Mouse (Mus musculus) CH12.LX (cell line): ENCODE results near the gene Rsph6a.

Experiments used
- BHLHE40 ChIP-seq: IDR thresholded peaks from 2 replicates; pipeline ENCODE4 v1.6.1; 2011; ENCODE audit warnings: mild to moderate bottlenecking, low read depth, low read length, improper control_type of control experiment
- CTCF ChIP-seq, 2 experiments: IDR thresholded peaks in 1 of 2; conservative IDR thresholded peaks in 1 of 2; 2 replicates each; pipeline ENCODE4 v1.5.1; 2011 to 2012; ENCODE audit warnings: low read depth in 2 of 2, low read length in 2 of 2, improper control_type of control experiment in 1 of 2, inconsistent platforms in 1 of 2, mild to moderate bottlenecking in 1 of 2, moderate library complexity in 1 of 2
- EP300 ChIP-seq: IDR thresholded peaks from 2 replicates; pipeline ENCODE4 v1.6.1; 2011; ENCODE audit warnings: low read length, improper control_type of control experiment
- GABPA ChIP-seq: IDR thresholded peaks from 2 replicates; pipeline ENCODE4 v1.6.1; 2012; ENCODE audit warnings: low read depth, low read length, improper control_type of control experiment, inconsistent platforms; ENCODE audit not compliant: insufficient replicate concordance
- POLR2A ChIP-seq: IDR thresholded peaks from 2 replicates; pipeline ENCODE4 v1.6.1; 2011; ENCODE audit warnings: low read depth, mild to moderate bottlenecking, improper control_type of control experiment, low read length
- USF1 ChIP-seq: IDR thresholded peaks from 2 replicates; pipeline ENCODE4 v1.6.1; 2014; ENCODE audit warnings: low read depth, mild to moderate bottlenecking, inconsistent platforms, low read length, improper control_type of control experiment
- ZNF384 ChIP-seq: IDR thresholded peaks from 2 replicates; pipeline ENCODE4 v1.6.1; 2012; ENCODE audit warnings: low read depth, low read length, improper control_type of control experiment, inconsistent platforms

- peak in 1 of 2 experiments; percentile 70; a peak in 2 of 4 replicates for TF ChIP-seq CTCF (conservative IDR thresholded peaks at IDR 0.05 in 1 of 2, IDR thresholded peaks at IDR 0.05 in 1 of 2; ENCODE audit: low read depth in 2 of 2, low read length in 2 of 2)
- TF ChIP-seq EP300, result no peak
- TF ChIP-seq USF1, result no peak
- no peak for TF ChIP-seq GABPA
- no peak for TF ChIP-seq BHLHE40
- no peak for TF ChIP-seq POLR2A
- no peak for TF ChIP-seq ZNF384
Observed at GRCm38 (mm10) chr7:19023357-19023814, 31.1 kb upstream of the Rsph6a start, which contains the start of gene Foxa3.
